Mouse (Mus musculus): ENCODE results near the gene Ip6k2. TPM values are rescaled to one million over a fixed set of nuclear protein-coding genes. Genes with fewer than 3 reads are reported as not detected.

The Ip6k2 gene
- polyA plus RNA-seq, 1 experiment = 45.5 TPM

- peak overlapping the region; percentile 58 for H3ac ChIP-seq (ENCODE audit: control insufficient read depth, insufficient read length)
- H3K36me3 ChIP-seq (ENCODE audit: control insufficient read depth, insufficient read depth) = no peaks in the 10 kb centered on the region
- TF ChIP-seq POLR2AphosphoS2 (IDR thresholded peaks at IDR 0.05; ENCODE audit: insufficient read length, low read depth) (peak; percentile 97), POLR2A (IDR thresholded peaks at IDR 0.05; ENCODE audit: insufficient read length, low read depth) (peak; percentile 98), MYOG (IDR thresholded peaks at IDR 0.05; ENCODE audit: control insufficient read depth in 1 of 3, insufficient read depth in 1 of 3, insufficient read length in 2 of 3, low read depth in 2 of 3) (peak in 2 of 3 experiments; percentile 32 to 53), E2F4 (IDR thresholded peaks at IDR 0.05; ENCODE audit: insufficient read depth) (no peak), MYOD1 (IDR thresholded peaks at IDR 0.05; ENCODE audit: control insufficient read depth in 1 of 3, insufficient read length in 2 of 3, low read depth in 2 of 3) (peak in 2 of 3 experiments; percentile 28 to 32), REST (IDR thresholded peaks at IDR 0.05; ENCODE audit: insufficient read depth, insufficient read length) (no peak)
- peak overlapping the region; percentile 80 for H3K4me2 ChIP-seq (ENCODE audit: low read depth)
- H3K4me3 ChIP-seq = peak overlapping the region; percentile 57
- peaks cover under 1% of the 10 kb centered on the region for H3K27me3 ChIP-seq (ENCODE audit: control insufficient read depth, insufficient read depth, insufficient read length)
- no peaks in the 10 kb centered on the region for H3K79me2 ChIP-seq (ENCODE audit: control insufficient read depth, insufficient read depth)
Observed at GRCm38 (mm10) chr9:108854241-108854696, 70.7 kb downstream of the Ip6k2 start.

DNA sequence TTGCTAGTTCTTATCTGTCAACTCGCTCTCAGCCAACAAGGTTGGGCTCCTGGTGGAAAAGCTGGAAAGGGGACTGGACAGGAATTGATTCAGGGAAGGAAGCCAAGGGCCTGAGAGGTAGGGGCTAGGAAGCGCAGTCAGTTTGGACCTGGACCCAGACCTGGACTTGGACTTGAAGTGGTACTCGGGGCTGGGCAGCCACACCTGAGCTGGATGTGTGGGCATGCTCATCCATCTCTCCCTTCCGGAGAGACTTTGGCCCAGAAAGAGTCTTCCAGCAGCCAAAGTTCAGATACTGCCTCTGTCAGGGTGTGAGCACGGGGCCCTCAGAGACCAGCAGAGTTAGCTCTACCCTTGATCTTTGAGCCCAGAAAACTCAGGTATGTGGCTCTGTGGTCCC is 71.7 kb downstream of the Ip6k2 start:
- peak overlapping the region; percentile 57 for H3K4me3 ChIP-seq

More for the DNA sequence above, 71.7 kb downstream of the Ip6k2 start:
- Histone ChIP-seq H3K79me2 (ENCODE audit: control insufficient read depth, insufficient read depth) (no peaks in the 10 kb centered on the region), H3K27me3 (ENCODE audit: control insufficient read depth, insufficient read depth, insufficient read length) (no peaks in the 10 kb centered on the region), H3ac (ENCODE audit: control insufficient read depth, insufficient read length) (no peak overlapping the region), H3K36me3 (ENCODE audit: control insufficient read depth, insufficient read depth) (no peaks in the 10 kb centered on the region), H3K4me2 (ENCODE audit: low read depth) (peak overlapping the region; percentile 80)
- TF ChIP-seq TCF12 (IDR thresholded peaks at IDR 0.05; ENCODE audit: insufficient read depth, poor library complexity, severe bottlenecking) = no peak

Other genes starting within 250 kb of the Ip6k2 start
- gene Impdh2, start 223.5 kb upstream of the Ip6k2 start, polyA plus RNA-seq (2012; fragmentation: generic; extraction: Trizol) = 129 TPM
- 25.8 TPM for gene Ndufaf3, start 216.4 kb upstream of the Ip6k2 start, polyA plus RNA-seq (2012; fragmentation: generic; extraction: Trizol)
- gene Dalrd3, start 213.9 kb upstream of the Ip6k2 start, polyA plus RNA-seq (2012; fragmentation: generic; extraction: Trizol) = 50.2 TPM
- gene Wdr6, start 205.1 kb upstream of the Ip6k2 start, polyA plus RNA-seq (2012; fragmentation: generic; extraction: Trizol) = 21.9 TPM
- 0.94 TPM for gene P4htm, start 186.1 kb upstream of the Ip6k2 start, polyA plus RNA-seq (2012; fragmentation: generic; extraction: Trizol)
- gene Arih2, start 134.4 kb upstream of the Ip6k2 start, polyA plus RNA-seq (2012; fragmentation: generic; extraction: Trizol) = 51.1 TPM
- 27.7 TPM for gene Slc25a20, start 121.7 kb upstream of the Ip6k2 start, polyA plus RNA-seq (2012; fragmentation: generic; extraction: Trizol)
- 21.5 TPM for gene Prkar2a, start 94.5 kb upstream of the Ip6k2 start, polyA plus RNA-seq (2012; fragmentation: generic; extraction: Trizol)
- 5.9 TPM for gene Nckipsd, start 24.6 kb downstream of the Ip6k2 start, polyA plus RNA-seq (2012; fragmentation: generic; extraction: Trizol)
- gene Celsr3, start 42.5 kb downstream of the Ip6k2 start, polyA plus RNA-seq (2012; fragmentation: generic; extraction: Trizol) = 0.65 TPM
- gene Slc26a6, start 69.5 kb downstream of the Ip6k2 start, polyA plus RNA-seq (2012; fragmentation: generic; extraction: Trizol) = 18.8 TPM
- gene Tmem89, start 130.8 kb downstream of the Ip6k2 start, polyA plus RNA-seq (2012; fragmentation: generic; extraction: Trizol) = not detected
- 468 TPM for gene Uqcrc1, start 152.8 kb downstream of the Ip6k2 start, polyA plus RNA-seq (2012; fragmentation: generic; extraction: Trizol)
- gene Col7a1, start 169.8 kb downstream of the Ip6k2 start, polyA plus RNA-seq (2012; fragmentation: generic; extraction: Trizol) = 8.4 TPM
- gene Ucn2, start 202.2 kb downstream of the Ip6k2 start, polyA plus RNA-seq (2012; fragmentation: generic; extraction: Trizol) = 0.17 TPM
- gene Pfkfb4, start 208.0 kb downstream of the Ip6k2 start, polyA plus RNA-seq (2012; fragmentation: generic; extraction: Trizol) = 4.4 TPM